Mouse (Mus musculus) hindbrain, embryonic 12.5 days (tissue): ENCODE measurements around the gene Gbp5. TPM values are rescaled to one million over a fixed set of nuclear protein-coding genes. Genes with fewer than 3 reads are reported as not detected.
A peak's percentile ranks its signal among the peaks of the same experiment; 100 is the strongest.
"Not testable (repeated sequence)": the region's sequence is repeated elsewhere in the genome, so short reads cannot be mapped to it uniquely, and the experiment has no call there.

ENCODE experiments used
- ATAC-seq: fragments of 200-750 bp; cut with Nextera tagmentation; 2 replicates; pipeline ENCODE4 v1.8.0; 2017; ENCODE audit warnings: moderate TSS enrichment; ENCODE audit not compliant: low FRiP score
- H3K27ac ChIP-seq: fragments of 300-500 bp; sonication (generic); 2 replicates; pipeline ENCODE4 v1.5.1; 2016; ENCODE audit warnings: mild to moderate bottlenecking
- H3K27me3 ChIP-seq: fragments of 300-500 bp; sonication (generic); 2 replicates; pipeline ENCODE4 v1.6.1; 2016; ENCODE audit warnings: mild to moderate bottlenecking
- H3K36me3 ChIP-seq: fragments of 300-500 bp; sonication (generic); 2 replicates; pipeline ENCODE4 v1.6.1; 2016; ENCODE audit warnings: mild to moderate bottlenecking
- H3K4me1 ChIP-seq: fragments of 300-500 bp; sonication (generic); 2 replicates; pipeline ENCODE4 v1.6.1; 2016
- H3K4me2 ChIP-seq: fragments of 300-500 bp; sonication (generic); replicated peaks from 2 replicates; pipeline ENCODE4 v1.6.1; 2016; ENCODE audit warnings: mild to moderate bottlenecking
- H3K4me3 ChIP-seq: fragments of 300-500 bp; sonication (generic); 2 replicates; pipeline ENCODE4 v1.5.1; 2016; ENCODE audit warnings: mild to moderate bottlenecking
- H3K9ac ChIP-seq: fragments of 300-500 bp; sonication (generic); 2 replicates; pipeline ENCODE4 v1.6.1; 2016; ENCODE audit warnings: mild to moderate bottlenecking, moderate library complexity
- H3K9me3 ChIP-seq: fragments of 300-500 bp; sonication (generic); replicated peaks from 2 replicates; pipeline ENCODE4 v1.6.1; 2016; ENCODE audit warnings: mild to moderate bottlenecking
- WGBS: fragments of 180-500 bp; shearing (Covaris S2); methylation state at CpG from one replicate; pipeline ENCODE4 v1.1.7; 2016; 5-methylcytosine and 5-hydroxymethylcytosine counted together
- polyA plus RNA-seq: library from polyadenylated mRNA; unstranded; fragments of >200 nt; fragmentation: Nextera tagmentation; extraction: Ambion mirVana; gene quantifications from 2 replicates; pipeline ENCODE4 v1.2.1, GENCODE M21; 2016

The Gbp5 gene
- polyA plus RNA-seq, 1 experiment from 2014 or later = 0.05 TPM

DNA sequence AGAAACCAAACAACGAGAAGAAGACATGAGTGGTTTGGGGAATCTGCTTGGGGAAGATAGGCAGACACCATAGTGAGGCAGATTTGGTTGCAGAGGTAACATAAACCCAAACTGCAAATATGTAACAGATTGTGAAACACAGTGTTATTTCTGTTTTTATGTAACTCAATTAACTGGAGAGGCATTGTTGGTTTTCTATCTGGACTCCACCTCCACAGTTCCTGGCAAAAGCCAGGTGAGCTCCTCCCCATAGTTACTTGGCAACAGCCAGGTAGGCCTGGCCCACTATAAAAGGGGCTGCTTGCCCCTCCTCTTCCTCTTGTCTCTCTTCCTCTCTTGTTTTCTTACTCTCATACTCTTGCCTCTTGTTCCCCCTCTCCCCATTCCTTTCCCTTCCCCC is 60.8 kb downstream of the Gbp5 start:
- Histone ChIP-seq H3K36me3 (no peaks in the 10 kb centered on the region), H3K4me1 (no peaks in the 10 kb centered on the region), H3K4me3 (no peak overlapping the region), H3K9me3 (no peaks in the 10 kb centered on the region), H3K4me2 (no peak overlapping the region), H3K9ac (no peak overlapping the region), H3K27ac (no peak overlapping the region), H3K27me3 (no peaks in the 10 kb centered on the region)
- 76% methylated on average over 1 of the region's 1 CpGs for WGBS
- ATAC-seq = no peak

DNA sequence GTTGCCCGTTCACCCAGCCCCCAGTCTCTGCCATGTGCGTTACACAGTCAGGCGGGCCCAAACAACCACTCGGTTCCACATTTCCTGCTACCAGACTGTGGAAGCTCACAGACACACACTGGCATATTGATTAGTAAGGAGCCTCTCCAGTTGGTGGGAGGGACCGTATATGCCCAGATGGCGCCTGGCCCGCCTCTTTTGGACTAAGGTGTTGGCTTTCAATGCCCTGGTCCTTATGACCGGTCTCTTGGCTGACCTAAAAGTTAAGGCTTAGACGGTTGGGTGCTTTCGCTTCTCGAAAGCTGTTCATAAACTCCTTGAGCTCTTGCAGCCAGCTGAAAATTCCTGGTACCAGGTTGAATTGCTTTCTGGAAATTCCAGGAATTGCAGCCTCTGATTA is 61.8 kb downstream of the Gbp5 start:
- no peak overlapping the region for H3K4me2 ChIP-seq
- ATAC-seq = no peak
- 89% methylated on average over 11 of the region's 11 CpGs for WGBS

DNA sequence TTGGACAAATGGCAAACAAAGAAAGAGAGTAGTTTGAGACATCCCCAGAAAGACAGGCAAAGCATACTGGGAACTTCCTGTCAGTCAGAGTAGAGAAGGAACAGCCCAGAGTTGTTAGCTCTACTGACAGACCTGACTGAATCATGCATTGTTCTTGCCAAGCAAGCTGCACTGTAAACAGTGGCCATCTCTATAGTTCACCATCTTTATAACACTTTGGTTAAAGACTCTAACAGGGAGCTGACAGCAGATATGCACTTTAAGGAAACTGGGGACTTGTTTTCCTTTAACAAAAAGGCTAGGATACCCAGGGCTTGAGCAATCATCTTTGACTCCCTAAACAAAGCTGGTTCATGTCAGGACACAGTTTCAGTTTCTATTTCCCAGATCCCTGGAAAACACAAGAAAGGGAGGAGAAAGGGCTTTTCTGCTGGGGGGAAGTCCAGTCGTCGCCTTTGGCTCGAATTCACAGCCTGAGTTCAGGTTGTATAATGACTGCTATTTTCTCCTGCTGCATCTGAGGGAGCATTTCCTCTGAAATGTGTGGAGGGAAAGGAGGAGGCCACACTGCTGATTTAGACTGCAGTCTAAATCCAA is 66.0 kb downstream of the Gbp5 start, which contains the start of gene Gbp3:
TSS of gene Gbp3 (plus strand) at position 395 of the 597 bp plus-strand sequence.
- Histone ChIP-seq H3K9ac (no peak within 1 kb of the TSS), H3K4me1 (0 out of 2 replicates have a peak, but pooled peaks cover 3% of the 10 kb centered on the region), H3K27me3 (no peaks in the 10 kb centered on the region), H3K9me3 (no peaks in the 10 kb centered on the region), H3K27ac (no peak within 1 kb of the TSS), H3K4me2 (peak within 1 kb of the TSS; percentile 44), H3K36me3 (no peaks in the 10 kb centered on the region), H3K4me3 (peak within 1 kb of the TSS; percentile 20)
- no peak for ATAC-seq
- WGBS = 47% methylated on average over 3 of the region's 3 CpGs

More for the DNA sequence above, 61.8 kb downstream of the Gbp5 start:
- H3K27ac ChIP-seq = no peak overlapping the region
- H3K4me3 ChIP-seq = no peak overlapping the region
- no peak overlapping the region for H3K9ac ChIP-seq
- 0 out of 2 replicates have a peak, but pooled peaks cover 3% of the 10 kb centered on the region for H3K4me1 ChIP-seq
- no peaks in the 10 kb centered on the region for H3K36me3 ChIP-seq
- H3K27me3 ChIP-seq = no peaks in the 10 kb centered on the region
- no peaks in the 10 kb centered on the region for H3K9me3 ChIP-seq

DNA sequence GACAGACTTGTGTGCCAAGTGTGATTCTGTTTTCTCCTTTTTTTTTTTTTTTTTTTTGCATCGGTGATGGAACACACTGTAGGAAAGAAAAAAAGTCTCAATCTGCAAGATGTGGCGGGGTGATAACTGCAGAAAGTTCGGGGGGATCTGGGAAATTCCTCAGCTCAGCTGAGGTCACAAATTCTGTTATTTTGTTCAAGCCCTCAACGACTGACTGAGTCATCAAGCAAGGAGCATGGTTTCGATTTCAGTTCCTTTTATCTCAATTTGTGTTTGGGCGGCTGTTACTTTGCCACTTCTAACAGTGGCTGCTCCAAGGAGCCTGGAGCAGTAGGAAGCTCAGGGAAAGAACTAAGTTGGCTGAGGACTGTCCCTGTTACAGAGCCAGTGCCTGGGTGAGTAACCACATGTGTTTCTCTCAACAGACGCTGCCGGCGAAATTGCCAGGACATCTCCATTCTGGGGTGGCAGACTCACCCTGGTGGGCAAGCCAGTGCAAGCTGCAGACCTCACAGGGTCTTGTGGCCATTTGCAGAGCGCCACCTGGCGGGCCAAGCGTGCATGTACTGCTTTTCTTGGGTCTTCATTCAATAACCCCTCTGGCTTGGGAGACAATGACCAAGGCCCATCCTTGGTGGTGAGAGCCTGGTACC is 66.6 kb downstream of the Gbp5 start:
- Histone ChIP-seq H3K4me3 (peak overlapping the region; percentile 20), H3K27me3 (no peaks in the 10 kb centered on the region), H3K27ac (no peak overlapping the region), H3K9me3 (no peaks in the 10 kb centered on the region), H3K36me3 (no peaks in the 10 kb centered on the region), H3K4me2 (peak overlapping the region; percentile 44), H3K4me1 (0 out of 2 replicates have a peak, but pooled peaks cover 3% of the 10 kb centered on the region), H3K9ac (no peak overlapping the region)
- peak; percentile 60 for ATAC-seq
- WGBS = 20% methylated on average over 12 of the region's 12 CpGs

DNA sequence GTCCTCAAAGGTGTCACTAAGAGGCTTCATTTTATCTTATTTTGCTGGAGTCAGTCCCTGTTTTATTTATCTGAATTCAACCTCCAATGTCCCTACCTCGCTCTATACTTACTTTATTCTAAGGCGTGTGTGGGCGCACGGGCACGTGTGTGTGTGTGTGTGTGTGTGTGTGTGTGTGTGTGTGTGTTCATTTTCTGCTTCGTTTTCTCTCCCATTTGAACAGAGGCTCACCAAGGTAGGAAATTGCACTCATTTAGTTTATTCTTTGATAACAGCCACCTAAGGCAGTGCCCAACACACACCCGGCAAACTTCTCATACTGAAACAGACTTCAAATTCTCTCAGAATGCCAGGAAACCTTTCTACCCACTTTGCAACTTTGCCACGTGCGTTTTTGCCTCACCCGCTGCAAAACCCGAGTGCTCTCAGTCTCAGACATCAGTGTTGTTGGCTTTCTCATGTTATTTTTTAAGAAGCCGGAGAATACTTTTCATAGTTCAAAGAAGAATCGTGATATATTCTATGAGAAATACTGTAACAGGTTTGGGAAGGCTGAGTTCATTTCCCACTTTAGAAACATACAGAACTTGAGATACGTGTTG is 67.4 kb downstream of the Gbp5 start:
- Histone ChIP-seq H3K4me1 (0 out of 2 replicates have a peak, but pooled peaks cover 3% of the 10 kb centered on the region), H3K9ac (no peak overlapping the region), H3K36me3 (no peaks in the 10 kb centered on the region), H3K27me3 (no peaks in the 10 kb centered on the region), H3K4me3 (no peak overlapping the region), H3K9me3 (no peaks in the 10 kb centered on the region), H3K27ac (no peak overlapping the region), H3K4me2 (no peak overlapping the region)
- no peak for ATAC-seq
- WGBS = 90% methylated on average over 14 of the region's 14 CpGs

DNA sequence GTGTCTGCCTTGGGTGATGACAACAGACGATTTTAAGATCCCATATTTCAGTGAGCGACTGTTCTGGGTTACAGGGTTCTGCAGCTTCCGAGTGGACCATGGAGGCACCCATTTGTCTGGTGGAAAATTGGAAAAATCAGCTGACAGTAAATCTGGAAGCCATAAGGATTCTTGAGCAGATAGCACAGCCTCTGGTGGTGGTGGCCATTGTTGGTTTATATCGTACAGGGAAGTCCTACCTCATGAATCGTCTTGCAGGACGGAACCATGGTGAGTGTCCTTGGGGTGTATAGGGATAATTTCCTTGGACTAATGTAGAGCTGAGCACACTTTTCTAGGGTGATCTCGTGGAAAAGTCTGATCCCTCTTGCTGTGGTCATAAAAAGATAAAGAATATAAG is 67.9 kb downstream of the Gbp5 start:
- ATAC-seq = no peak
- 88% methylated on average over 7 of the region's 7 CpGs for WGBS
- Histone ChIP-seq H3K4me3 (no peak overlapping the region), H3K27ac (no peak overlapping the region), H3K4me2 (no peak overlapping the region), H3K9me3 (no peaks in the 10 kb centered on the region), H3K27me3 (no peaks in the 10 kb centered on the region), H3K36me3 (no peaks in the 10 kb centered on the region), H3K4me1 (0 out of 2 replicates have a peak, but pooled peaks cover 3% of the 10 kb centered on the region), H3K9ac (no peak overlapping the region)

DNA sequence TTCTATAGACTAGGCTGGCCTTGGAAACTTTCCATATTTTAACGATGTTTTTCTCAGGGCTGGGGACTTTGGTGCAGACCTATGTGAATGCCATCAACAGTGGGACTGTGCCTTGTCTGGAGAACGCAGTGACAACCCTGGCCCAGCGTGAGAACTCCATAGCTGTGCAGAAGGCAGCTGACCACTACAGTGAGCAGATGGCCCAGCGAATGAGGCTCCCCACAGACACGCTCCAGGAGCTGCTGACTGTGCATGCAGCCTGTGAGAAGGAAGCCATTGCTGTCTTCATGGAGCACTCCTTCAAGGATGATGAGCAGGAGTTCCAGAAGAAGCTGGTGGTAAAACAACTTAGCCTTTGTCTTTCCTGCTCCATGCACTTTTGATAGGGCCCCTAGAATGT is 73.7 kb downstream of the Gbp5 start:
- WGBS = 71% methylated on average over 5 of the region's 5 CpGs
- H3K9ac ChIP-seq, H3K36me3 ChIP-seq, ATAC-seq, H3K4me2 ChIP-seq, H3K27ac ChIP-seq, H3K27me3 ChIP-seq, H3K4me1 ChIP-seq, H3K9me3 ChIP-seq, H3K4me3 ChIP-seq: not testable (repeated sequence)

DNA sequence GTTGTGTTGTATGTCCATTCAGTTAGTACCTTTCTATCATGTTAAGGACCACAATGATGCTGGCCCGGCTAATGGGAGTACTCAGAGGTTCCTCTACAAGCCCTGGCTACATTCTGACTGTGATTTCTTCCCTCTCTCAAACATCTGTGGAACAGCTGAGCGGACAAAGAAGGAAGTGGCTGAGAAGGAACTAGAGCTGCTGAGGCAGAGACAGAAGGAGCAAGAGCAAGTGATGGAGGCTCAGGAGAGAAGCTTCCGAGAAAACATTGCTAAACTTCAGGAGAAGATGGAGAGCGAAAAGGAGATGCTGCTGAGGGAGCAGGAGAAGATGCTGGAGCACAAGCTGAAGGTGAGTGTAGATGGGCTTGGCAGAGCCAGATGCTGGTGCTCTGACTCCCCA is 77.0 kb downstream of the Gbp5 start:
- WGBS = 90% methylated on average over 4 of the region's 4 CpGs
- no peaks in the 10 kb centered on the region for H3K9me3 ChIP-seq
- no peak overlapping the region for H3K4me2 ChIP-seq
- no peak for ATAC-seq
- H3K36me3 ChIP-seq = no peaks in the 10 kb centered on the region
- H3K9ac ChIP-seq = no peak overlapping the region
- no peaks in the 10 kb centered on the region for H3K27me3 ChIP-seq
- no peaks in the 10 kb centered on the region for H3K4me1 ChIP-seq
- H3K4me3 ChIP-seq = no peak overlapping the region
- H3K27ac ChIP-seq = no peak overlapping the region

Other genes starting within 250 kb of the Gbp5 start
- 20.2 and 21.9 TPM in 2 replicates for gene Pdlim5, start 98.3 kb upstream of the Gbp5 start, polyA plus RNA-seq
- 1.5 and 2.0 TPM in 2 replicates for gene Gbp7, start 36.4 kb downstream of the Gbp5 start, polyA plus RNA-seq
- 0.97 and 1.0 TPM in 2 replicates for gene Gbp3, start 66.0 kb downstream of the Gbp5 start, polyA plus RNA-seq
- gene Gbp2b, start 100.9 kb downstream of the Gbp5 start, polyA plus RNA-seq = not detected in 2 replicates
- gene Gbp2, start 126.6 kb downstream of the Gbp5 start, polyA plus RNA-seq = 0.40 and 0.73 TPM in 2 replicates
- 10.2 and 11.9 TPM in 2 replicates for gene Kyat3, start 207.1 kb downstream of the Gbp5 start, polyA plus RNA-seq